Mouse (Mus musculus) liver, embryonic 14.5 days (tissue): ENCODE measurements at regions not wholly inside any gene's neighbourhood (a gene's known extent, or its start where the extent isn't known, plus 50 kb on each side); places are given as distances from the start of the nearest gene placed in this dataset.

Experiments
- CTCF ChIP-seq: IDR thresholded peaks from 2 replicates; pipeline ENCODE4 v1.5.1; 2016; ENCODE audit warnings: antibody characterized with exemption, low read depth, control low read depth
- EP300 ChIP-seq: IDR thresholded peaks from 2 replicates; pipeline ENCODE4 v1.6.1; 2016; ENCODE audit warnings: antibody characterized with exemption, low read depth

GRCm38 (mm10) chr4:84192301-84192700 is 482.8 kb downstream of the Bnc2 start:
- TF ChIP-seq CTCF = no peak
- TF ChIP-seq EP300 = no peak
